Mouse (Mus musculus): Measurements from ENCODE around the gene Slc13a3.

GRCm38 (mm10) chr2:165387844-165388495 lies 85.1 kb downstream of the Slc13a3 start, which contains the start of gene Zfp334:
- TF ChIP-seq POLR2A (IDR thresholded peaks at IDR 0.05; ENCODE audit: insufficient read depth, low read depth, low read length): 0 out of 2 replicates have a peak, but pooled peaks have one; percentile 26
- 0 out of 2 replicates have a peak, but pooled peaks have one; percentile 1 for TF ChIP-seq CTCF (IDR thresholded peaks at IDR 0.05)
- TF ChIP-seq EP300 (IDR thresholded peaks at IDR 0.05; ENCODE audit: insufficient read depth, low read depth, low read length): no peak
